Mouse (Mus musculus): ENCODE data around the gene Phtf2.

Phtf2 gene

GRCm38 (mm10) chr5:20881915-20882800, at the start of gene Phtf2, which contains the start of gene Tmem60:
TSS of gene Phtf2 (minus strand) at chr5:20882124.
TSS of gene Tmem60 (plus strand) at chr5:20882191.
- DNase-seq (ENCODE audit: low spot score in 2 of 2), result peak; percentile 98 to 99

- DNase-seq (ENCODE audit: low spot score in 2 of 2), result no peak
Measured at GRCm38 (mm10) chr5:20931300-20931699, 49.4 kb upstream of the Phtf2 start.

GRCm38 (mm10) chr5:20930430-20930829, 48.5 kb upstream of the Phtf2 start:
- DNase-seq (ENCODE audit: low spot score in 2 of 2), result no peak

GRCm38 (mm10) chr5:20929669-20930151, 47.8 kb upstream of the Phtf2 start:
- DNase-seq (ENCODE audit: low spot score in 2 of 2), result no peak

- DNase-seq (ENCODE audit: low spot score in 2 of 2), result no peak
Measured at GRCm38 (mm10) chr5:20925451-20925850, 43.5 kb upstream of the Phtf2 start.

- DNase-seq (ENCODE audit: low spot score in 2 of 2), result no peak
Measured at GRCm38 (mm10) chr5:20924608-20925007, 42.7 kb upstream of the Phtf2 start.

GRCm38 (mm10) chr5:20919566-20919965, 37.6 kb upstream of the Phtf2 start:
- DNase-seq (ENCODE audit: low spot score in 2 of 2), result no peak

- DNase-seq (ENCODE audit: low spot score in 2 of 2), result no peak
Measured at GRCm38 (mm10) chr5:20918967-20919366, 37.0 kb upstream of the Phtf2 start.

- DNase-seq (ENCODE audit: low spot score in 2 of 2), result peak in 1 of 2 experiments; percentile 65
Measured at GRCm38 (mm10) chr5:20913372-20914275, 31.7 kb upstream of the Phtf2 start.

- no peak for DNase-seq (ENCODE audit: low spot score in 2 of 2)
Measured at GRCm38 (mm10) chr5:20911741-20912140, 29.8 kb upstream of the Phtf2 start.

- no peak for DNase-seq (ENCODE audit: low spot score in 2 of 2)
Measured at GRCm38 (mm10) chr5:20906191-20906590, 24.3 kb upstream of the Phtf2 start.

- DNase-seq (ENCODE audit: low spot score in 2 of 2), result no peak
Measured at GRCm38 (mm10) chr5:20905437-20905836, 23.5 kb upstream of the Phtf2 start.

GRCm38 (mm10) chr5:20904647-20905046, 22.7 kb upstream of the Phtf2 start:
- DNase-seq (ENCODE audit: low spot score in 2 of 2), result no peak

GRCm38 (mm10) chr5:20897446-20898167, 15.7 kb upstream of the Phtf2 start:
- no peak for DNase-seq (ENCODE audit: low spot score in 2 of 2)

GRCm38 (mm10) chr5:20884036-20884620, 2.2 kb upstream of the Phtf2 start:
- DNase-seq (ENCODE audit: low spot score in 2 of 2), result no peak

- DNase-seq (ENCODE audit: low spot score in 2 of 2), result peak; percentile 41 to 63
Measured at GRCm38 (mm10) chr5:20880797-20881775, 838 bp downstream of the Phtf2 start.

- no peak for DNase-seq (ENCODE audit: low spot score in 2 of 2)
Measured at GRCm38 (mm10) chr5:20880386-20880785, 1.5 kb downstream of the Phtf2 start.

- DNase-seq (ENCODE audit: low spot score in 2 of 2), result no peak
Measured at GRCm38 (mm10) chr5:20876934-20877426, 4.9 kb downstream of the Phtf2 start.

- no peak for DNase-seq (ENCODE audit: low spot score in 2 of 2)
Measured at GRCm38 (mm10) chr5:20873146-20873545, 8.8 kb downstream of the Phtf2 start.
